Mouse (Mus musculus) testis, adult 2 months (tissue): ENCODE results near the gene Tjp1. TPM values are rescaled to one million over a fixed set of nuclear protein-coding genes. Genes with fewer than 3 reads are reported as not detected.

Source experiments
- H3K27ac ChIP-seq: fragments of 200-500 bp; 2 replicates; pipeline ENCODE4 v1.5.1; 2012; ENCODE audit warnings: low read depth, low read length; ENCODE audit not compliant: control insufficient read depth, insufficient read depth
- H3K27me3 ChIP-seq: fragments of 200-500 bp; 2 replicates; pipeline ENCODE4 v1.6.1; 2012; ENCODE audit warnings: mild to moderate bottlenecking, low read length, moderate library complexity; ENCODE audit not compliant: control insufficient read depth, insufficient read depth
- H3K36me3 ChIP-seq: fragments of 200-500 bp; 2 replicates; pipeline ENCODE4 v1.6.1; 2012; ENCODE audit warnings: mild to moderate bottlenecking, low read length; ENCODE audit not compliant: control insufficient read depth, insufficient read depth
- H3K4me1 ChIP-seq: fragments of 200-500 bp; 2 replicates; pipeline ENCODE4 v1.6.1; 2012; ENCODE audit warnings: low read length; ENCODE audit not compliant: control insufficient read depth, insufficient read depth
- H3K4me3 ChIP-seq: fragments of 200-500 bp; 2 replicates; pipeline ENCODE4 v1.5.1; 2012; ENCODE audit warnings: low read depth, mild to moderate bottlenecking, low read length, moderate library complexity, mixed read lengths; ENCODE audit not compliant: control insufficient read depth
- CTCF ChIP-seq: fragments of 200-500 bp; IDR thresholded peaks from 2 replicates; pipeline ENCODE4 v1.5.1; 2012; ENCODE audit warnings: low read depth, mild to moderate bottlenecking, inconsistent platforms, low read length, moderate library complexity; ENCODE audit not compliant: control insufficient read depth, insufficient read depth, insufficient replicate concordance
- POLR2A ChIP-seq: fragments of 200-500 bp; IDR thresholded peaks from 2 replicates; pipeline ENCODE4 v1.6.1; 2012; ENCODE audit warnings: low read depth, mild to moderate bottlenecking, inconsistent platforms, low read length, moderate library complexity; ENCODE audit not compliant: control insufficient read depth
- polyA plus RNA-seq: library from polyadenylated mRNA; depleted of rRNA; stranded (reverse); fragments of >200 nt; gene quantifications from 2 replicates; pipeline ENCODE4 v1.2.3, GENCODE M21; 2012; rRNA removed

The Tjp1 gene
- polyA plus RNA-seq, 1 experiment: 29.3 TPM

GRCm38 (mm10) chr7:65279277-65279676 is 248.3 kb downstream of the Tjp1 start:
- no peak overlapping the region for H3K27ac ChIP-seq
- no peaks in the 10 kb centered on the region for H3K36me3 ChIP-seq
- H3K4me3 ChIP-seq: no peak overlapping the region
- H3K4me1 ChIP-seq: peaks cover 5% of the 10 kb centered on the region; the same call in 1 of the 2 replicates
- H3K27me3 ChIP-seq: no peaks in the 10 kb centered on the region
- TF ChIP-seq POLR2A: no peak
- no peak for TF ChIP-seq CTCF

- Histone ChIP-seq H3K4me3 (no peak overlapping the region), H3K4me1 (peaks cover 6% of the 10 kb centered on the region; the same call in 1 of the 2 replicates), H3K36me3 (no peaks in the 10 kb centered on the region), H3K27ac (no peak overlapping the region), H3K27me3 (no peaks in the 10 kb centered on the region)
- no peak for TF ChIP-seq CTCF
- no peak for TF ChIP-seq POLR2A
Measured at GRCm38 (mm10) chr7:65275761-65276160, 251.8 kb downstream of the Tjp1 start.

GRCm38 (mm10) chr7:65274216-65274615 is 253.4 kb downstream of the Tjp1 start:
- Histone ChIP-seq H3K36me3 (no peaks in the 10 kb centered on the region), H3K4me1 (peaks cover 6% of the 10 kb centered on the region; the same call in 1 of the 2 replicates), H3K27me3 (no peaks in the 10 kb centered on the region), H3K27ac (no peak overlapping the region), H3K4me3 (no peak overlapping the region)
- TF ChIP-seq CTCF (no peak), POLR2A (no peak)

- no peak overlapping the region for H3K27ac ChIP-seq
- no peaks in the 10 kb centered on the region for H3K36me3 ChIP-seq
- H3K4me1 ChIP-seq: no peaks in the 10 kb centered on the region
- TF ChIP-seq CTCF (no peak), POLR2A (no peak)
- no peak overlapping the region for H3K4me3 ChIP-seq
- H3K27me3 ChIP-seq: no peaks in the 10 kb centered on the region
Measured at GRCm38 (mm10) chr7:65249656-65250055, 277.9 kb downstream of the Tjp1 start.

Other genes starting within 250 kb of the Tjp1 start
- 4.3 and 5.0 TPM in 2 replicates for gene Tarsl2, start 117.1 kb upstream of the Tjp1 start, polyA plus RNA-seq
- 39.6 and 45.8 TPM in 2 replicates for gene Tm2d3, start 163.4 kb upstream of the Tjp1 start, polyA plus RNA-seq